Mouse (Mus musculus): Measurements from ENCODE around the gene Alg12. TPM values are rescaled to one million over a fixed set of nuclear protein-coding genes. Genes with fewer than 3 reads are reported as not detected.

The Alg12 gene
- polyA plus RNA-seq, 1 experiment from 2014 or later: 8.8 TPM

Other genes starting within 250 kb of the Alg12 start
- not detected in 2 replicates for gene Zdhhc25, start 219.0 kb downstream of the Alg12 start, polyA plus RNA-seq (2014; fragmentation: Nextera tagmentation; extraction: Ambion mirVana)
- 27.0 and 27.9 TPM in 2 replicates for gene Brd1, start 85.1 kb downstream of the Alg12 start, polyA plus RNA-seq (2014; fragmentation: Nextera tagmentation; extraction: Ambion mirVana)
- 25.0 TPM in 2 replicates for gene Zbed4, start 67.7 kb downstream of the Alg12 start, polyA plus RNA-seq (2014; fragmentation: Nextera tagmentation; extraction: Ambion mirVana)
- 65.5 and 65.8 TPM in 2 replicates for gene Creld2, start 328 bp upstream of the Alg12 start, polyA plus RNA-seq (2014; fragmentation: Nextera tagmentation; extraction: Ambion mirVana)
- gene Pim3, start 42.9 kb upstream of the Alg12 start, polyA plus RNA-seq (2014; fragmentation: Nextera tagmentation; extraction: Ambion mirVana): 49.1 and 52.9 TPM in 2 replicates
- gene Ttll8, start 135.1 kb upstream of the Alg12 start, polyA plus RNA-seq (2014; fragmentation: Nextera tagmentation; extraction: Ambion mirVana): 0.17 TPM in 1 of 2 replicates, not detected in the other
- gene Mlc1, start 159.7 kb upstream of the Alg12 start, polyA plus RNA-seq (2014; fragmentation: Nextera tagmentation; extraction: Ambion mirVana): 20.5 and 22.9 TPM in 2 replicates
- not detected in 2 replicates for gene Mov10l1, start 163.6 kb upstream of the Alg12 start, polyA plus RNA-seq (2014; fragmentation: Nextera tagmentation; extraction: Ambion mirVana)
- 2.3 and 2.7 TPM in 2 replicates for gene Panx2, start 240.4 kb upstream of the Alg12 start, polyA plus RNA-seq (2014; fragmentation: Nextera tagmentation; extraction: Ambion mirVana)

Measured in forebrain, embryonic 14.5 days (tissue).